Mouse (Mus musculus) MN1 (cell line): Measurements from ENCODE around the gene Aldh1l1.

Experiments
- DNase-seq: peaks from one replicate; pipeline ENCODE4 v3.0.0-alpha.2; 2016; ENCODE audit warnings: low spot score

The Aldh1l1 gene

DNA sequence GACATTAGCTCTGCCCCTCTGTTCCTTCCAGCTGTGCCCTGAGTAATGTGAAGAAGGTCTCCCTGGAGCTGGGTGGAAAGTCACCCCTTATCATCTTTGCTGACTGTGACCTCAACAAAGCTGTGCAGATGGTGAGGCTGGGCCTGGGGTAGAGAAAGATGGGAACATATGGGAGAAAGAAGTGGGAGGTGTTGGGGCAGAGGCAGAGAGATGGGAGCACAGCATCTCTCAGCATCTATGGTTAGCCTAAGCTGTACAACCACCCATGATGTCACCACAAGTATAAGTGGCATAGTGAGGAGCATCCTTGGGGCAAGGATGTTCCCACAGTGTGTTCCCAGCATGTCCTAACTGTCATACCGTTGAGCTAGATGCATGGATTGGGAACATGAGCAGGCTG lies 104.5 kb downstream of the Aldh1l1 start:
- no peak for DNase-seq

- no peak for DNase-seq
Observed at GRCm38 (mm10) chr6:90594972-90595371, 108.7 kb downstream of the Aldh1l1 start.

GRCm38 (mm10) chr6:90597060-90597459 lies 110.8 kb downstream of the Aldh1l1 start:
- DNase-seq, result no peak

- no peak for DNase-seq
Observed at GRCm38 (mm10) chr6:90597592-90597991, 111.4 kb downstream of the Aldh1l1 start.

GRCm38 (mm10) chr6:90598197-90598596 lies 112.0 kb downstream of the Aldh1l1 start:
- DNase-seq, result no peak

GRCm38 (mm10) chr6:90600351-90600750 lies 114.1 kb downstream of the Aldh1l1 start:
- no peak for DNase-seq

DNA sequence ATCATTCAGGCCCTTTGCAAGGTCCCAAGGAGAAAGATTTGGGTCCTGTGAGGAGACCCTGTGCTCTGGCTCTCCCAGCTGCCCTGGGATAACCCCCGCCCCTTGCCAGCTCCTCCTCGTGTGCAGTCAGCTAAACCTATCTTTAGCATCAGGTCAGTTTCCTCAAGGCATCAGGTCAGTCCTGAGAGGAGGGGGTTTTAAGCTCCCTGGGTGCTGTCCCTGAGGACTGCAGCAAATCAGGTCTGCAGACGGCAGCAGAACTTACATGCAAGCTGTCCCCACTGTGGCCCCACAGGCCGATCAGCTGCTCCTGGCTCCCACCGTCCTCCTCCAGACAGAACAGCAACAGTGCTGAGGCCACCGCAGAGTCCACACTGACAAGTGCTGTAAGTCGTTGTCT lies 115.5 kb downstream of the Aldh1l1 start:
- DNase-seq, result no peak

GRCm38 (mm10) chr6:90602304-90602703 lies 116.1 kb downstream of the Aldh1l1 start:
- DNase-seq, result no peak

GRCm38 (mm10) chr6:90603126-90603525 lies 116.9 kb downstream of the Aldh1l1 start:
- DNase-seq, result no peak

GRCm38 (mm10) chr6:90604130-90604529 lies 117.9 kb downstream of the Aldh1l1 start:
- DNase-seq, result no peak

GRCm38 (mm10) chr6:90604533-90605297 lies 118.5 kb downstream of the Aldh1l1 start, which contains the start of gene Slc41a3:
Slc41a3 (plus strand) TSS chr6:90604725.
- DNase-seq, result peak; percentile 82

DNA sequence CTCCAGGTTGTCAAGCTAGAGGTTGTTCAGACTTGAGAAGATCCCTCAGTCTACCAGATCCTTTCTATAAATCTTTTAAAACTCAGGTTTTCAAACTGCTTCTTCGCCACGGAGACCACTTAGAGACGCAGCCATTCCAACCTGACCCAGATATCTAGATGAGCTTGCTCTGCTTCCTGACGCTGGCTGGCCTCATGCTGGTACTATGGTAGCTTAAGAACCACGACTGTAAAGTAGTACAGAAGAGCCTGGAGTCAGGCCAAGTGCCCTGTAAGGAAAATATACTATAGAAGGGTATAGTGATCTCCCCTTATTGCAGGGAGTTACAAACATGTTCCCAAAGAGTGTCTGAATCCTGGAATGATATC lies 119.1 kb downstream of the Aldh1l1 start:
- DNase-seq, result no peak

- peak; percentile 56 for DNase-seq
Observed at GRCm38 (mm10) chr6:90606538-90606937, 120.3 kb downstream of the Aldh1l1 start.

GRCm38 (mm10) chr6:90607196-90607595 lies 121.0 kb downstream of the Aldh1l1 start:
- peak; percentile 47 for DNase-seq

- peak; percentile 28 for DNase-seq
Observed at GRCm38 (mm10) chr6:90608186-90608585, 122.0 kb downstream of the Aldh1l1 start.

DNA sequence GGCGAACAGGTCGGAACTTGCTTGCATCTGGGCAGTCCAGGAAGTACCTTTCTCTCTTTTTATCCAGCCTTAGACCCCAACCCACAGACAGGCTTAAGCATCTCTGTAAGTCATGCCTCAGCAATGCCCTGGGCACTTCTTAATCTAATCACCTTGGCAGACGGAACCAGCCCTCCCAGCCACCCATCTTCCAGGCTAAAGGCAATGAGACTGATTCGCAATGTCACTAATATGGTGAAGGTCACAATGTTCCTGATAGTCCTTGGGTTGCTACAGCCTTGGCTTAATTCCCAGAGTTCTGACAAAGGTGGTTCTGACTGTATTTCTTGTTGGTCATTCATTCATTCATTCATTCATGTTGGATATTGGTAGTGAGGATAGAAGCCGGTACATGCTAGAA lies 124.0 kb downstream of the Aldh1l1 start:
- no peak for DNase-seq

GRCm38 (mm10) chr6:90613277-90613676 lies 127.0 kb downstream of the Aldh1l1 start:
- DNase-seq, result no peak

DNA sequence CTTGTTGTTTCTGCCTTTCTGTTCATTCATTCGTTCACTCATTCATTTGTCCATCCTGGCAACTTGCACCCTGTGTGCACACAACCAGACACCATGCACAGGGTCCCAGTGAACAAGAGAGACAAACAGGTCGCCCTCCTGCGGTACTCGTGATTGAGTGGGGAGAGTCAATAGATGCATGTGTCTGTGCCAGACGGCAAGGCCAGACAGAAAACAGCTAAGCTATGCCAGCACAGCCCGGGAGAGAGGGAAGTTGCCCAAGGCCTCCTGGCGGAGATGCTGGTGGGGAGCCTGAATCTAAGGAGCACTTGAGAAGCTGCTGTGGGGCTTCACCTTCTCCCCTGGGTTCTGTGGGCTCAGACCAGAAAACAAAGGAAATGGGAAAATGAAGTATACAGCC lies 129.1 kb downstream of the Aldh1l1 start:
- DNase-seq, result no peak

DNA sequence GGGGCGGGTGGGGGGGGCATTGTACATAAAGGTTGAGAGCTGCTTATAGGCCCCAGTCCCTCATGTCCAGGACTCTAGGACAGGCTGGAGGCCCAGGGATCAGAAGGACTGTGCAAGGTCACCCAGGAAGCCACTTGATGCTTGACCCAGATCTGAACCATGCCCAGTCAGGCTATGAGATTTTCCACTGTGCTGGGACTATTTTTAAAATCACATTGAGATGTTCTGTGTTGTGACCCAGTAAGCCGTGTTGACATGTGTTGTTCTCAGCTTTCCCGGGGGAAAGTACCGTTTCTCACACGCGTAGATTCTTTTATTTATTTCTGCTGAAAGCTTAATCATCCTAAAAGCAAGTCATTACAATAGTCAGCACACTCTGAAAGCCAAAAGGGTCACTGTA lies 129.8 kb downstream of the Aldh1l1 start:
- DNase-seq, result no peak

DNA sequence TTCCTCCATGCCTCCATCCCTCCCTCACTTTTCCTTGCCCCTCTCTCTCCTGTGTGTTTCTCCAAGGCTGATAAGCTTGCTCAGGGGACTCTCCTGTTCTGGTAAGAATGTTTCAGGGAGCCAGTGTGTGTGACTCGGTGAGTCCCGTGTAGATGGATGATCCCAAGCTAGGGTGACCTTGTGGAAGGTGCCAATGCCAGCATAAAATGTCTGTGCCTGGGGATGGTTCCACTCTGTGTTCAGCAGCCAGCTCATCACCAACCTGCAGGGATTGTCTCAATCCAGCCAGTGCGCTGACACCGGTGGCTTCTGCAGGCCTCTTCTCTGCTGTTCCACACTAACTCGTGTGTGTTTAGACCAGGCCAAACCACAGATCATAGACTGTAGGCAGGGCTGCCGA lies 130.3 kb downstream of the Aldh1l1 start:
- no peak for DNase-seq

DNA sequence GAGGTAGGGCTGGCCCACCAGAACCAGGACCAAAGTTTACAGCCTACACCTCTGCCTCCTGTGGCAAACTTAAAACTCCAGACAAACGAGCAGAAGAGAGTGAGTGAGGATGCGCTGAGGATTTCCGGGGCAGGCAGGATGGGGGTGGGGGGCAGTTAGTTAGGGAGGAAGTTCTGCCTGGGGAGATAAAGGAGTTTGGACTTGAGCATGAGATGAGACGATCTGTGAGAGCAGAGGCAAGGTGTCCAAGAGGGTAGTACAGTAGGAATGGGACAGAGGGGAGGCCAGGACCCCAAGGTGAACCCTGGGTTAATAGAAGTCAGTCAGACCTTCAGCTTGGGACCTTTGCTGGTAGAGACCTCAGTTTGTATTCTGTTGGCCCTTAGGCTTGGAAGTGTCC lies 132.0 kb downstream of the Aldh1l1 start:
- DNase-seq, result no peak

DNA sequence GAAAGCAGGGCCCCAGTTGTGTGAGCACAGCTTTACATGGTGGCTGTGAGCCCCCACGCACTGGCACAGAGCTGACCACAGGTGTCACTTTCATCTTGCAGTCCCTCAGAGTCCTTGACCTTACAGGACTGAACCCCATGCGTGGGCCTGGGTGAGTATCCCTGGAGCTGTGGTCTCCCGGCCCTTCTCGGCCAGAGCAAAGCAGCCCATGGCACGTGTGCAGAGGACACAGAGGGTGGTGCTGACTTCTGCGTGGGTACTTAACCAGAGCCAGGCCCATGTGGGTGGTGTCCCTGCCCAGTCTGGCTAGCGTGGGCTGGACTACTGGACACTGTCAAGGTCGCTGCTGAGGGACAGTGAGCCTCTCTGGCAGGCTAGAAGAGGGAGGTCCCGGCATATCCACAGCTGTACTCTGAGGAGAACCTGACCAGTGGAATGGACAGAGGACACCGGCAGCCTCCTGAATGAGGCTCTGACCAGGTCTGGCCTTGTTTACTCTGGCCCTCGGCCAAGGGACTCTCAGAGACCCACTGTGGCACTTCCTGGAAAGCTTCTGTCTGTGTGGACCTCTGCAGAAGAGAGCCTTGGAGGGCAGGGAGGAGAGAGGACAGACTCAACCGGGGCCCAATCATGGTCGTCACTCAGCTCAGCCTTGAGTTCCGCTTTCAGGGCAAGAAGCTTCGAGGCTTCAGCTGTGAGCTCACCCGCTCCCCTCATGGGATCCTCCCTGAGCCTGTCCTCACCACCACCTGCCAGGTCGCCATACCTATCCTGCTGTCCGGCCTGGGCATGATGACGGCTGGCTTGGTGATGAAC lies 132.8 kb downstream of the Aldh1l1 start:
- peak; percentile 27 for DNase-seq

GRCm38 (mm10) chr6:90619936-90620335 lies 133.7 kb downstream of the Aldh1l1 start:
- DNase-seq, result no peak
